Mouse (Mus musculus) olfactory bulb, adult 2 months (tissue): ENCODE results near the gene Erc2. TPM values are rescaled to one million over a fixed set of nuclear protein-coding genes. Genes with fewer than 3 reads are reported as not detected.

Experiments
- H3K27ac ChIP-seq: fragments of 200-500 bp; 2 replicates; pipeline ENCODE4 v1.5.1; 2012; ENCODE audit warnings: low read depth, low read length; ENCODE audit not compliant: insufficient read depth
- H3K4me1 ChIP-seq: fragments of 200-500 bp; 2 replicates; pipeline ENCODE4 v1.6.1; 2012; ENCODE audit warnings: low read length; ENCODE audit not compliant: control insufficient read depth, insufficient read depth
- H3K4me3 ChIP-seq: fragments of 200-500 bp; 2 replicates; pipeline ENCODE4 v1.5.1; 2012; ENCODE audit warnings: mild to moderate bottlenecking, low read depth, low read length, moderate library complexity; ENCODE audit not compliant: insufficient read depth
- CTCF ChIP-seq: fragments of 200-500 bp; IDR thresholded peaks from 2 replicates; pipeline ENCODE4 v1.5.1; 2012; ENCODE audit warnings: low read depth, mild to moderate bottlenecking, low read length, moderate library complexity; ENCODE audit not compliant: insufficient read depth
- POLR2A ChIP-seq: fragments of 200-500 bp; IDR thresholded peaks from 2 replicates; pipeline ENCODE4 v1.6.1; 2012; ENCODE audit warnings: mild to moderate bottlenecking, low read depth, low read length, moderate library complexity; ENCODE audit not compliant: insufficient read depth
- WGBS: fragments of 180-500 bp; shearing (Covaris S2); methylation state at CpG from one replicate; pipeline ENCODE4 v1.1.7; 2018; 5-methylcytosine and 5-hydroxymethylcytosine counted together
- polyA plus RNA-seq: library from polyadenylated mRNA; stranded (reverse); fragments of >200 nt; gene quantifications from 2 replicates; pipeline ENCODE4 v1.2.4, GENCODE M21; 2012; ENCODE audit warnings: low replicate concordance; ENCODE audit not compliant: missing spikeins, insufficient read depth, insufficient read length

Gene Erc2
- polyA plus RNA-seq, 1 experiment, result not detected

DNA sequence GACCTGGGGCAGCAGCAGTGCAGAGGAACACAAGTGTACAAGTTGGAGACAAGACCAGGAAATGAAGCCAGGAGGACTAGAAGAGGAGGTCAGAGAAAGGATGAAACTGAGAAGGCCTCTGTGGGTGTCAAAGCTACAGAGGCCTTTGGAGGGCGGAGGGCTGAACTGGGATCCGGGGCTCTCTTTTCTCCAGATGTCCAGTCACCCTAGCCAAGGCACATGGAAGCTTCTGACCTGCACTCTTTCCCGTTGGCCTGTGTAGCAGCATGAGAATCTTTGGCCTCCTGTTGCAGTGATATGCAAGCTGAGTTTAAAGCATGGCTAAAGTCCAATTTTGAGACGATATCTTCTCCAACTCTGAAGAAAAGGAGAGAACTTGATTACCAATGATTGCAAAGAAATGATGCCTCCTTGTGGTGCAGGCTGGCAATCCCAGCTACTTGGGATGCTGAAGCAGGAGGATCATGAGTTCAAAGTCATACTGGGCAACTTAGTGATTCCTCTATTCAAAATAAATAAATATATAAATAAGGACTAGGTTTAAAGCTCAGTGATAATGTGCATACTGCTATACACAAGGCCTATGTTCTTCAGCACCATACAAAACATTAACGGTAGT lies 699.8 kb downstream of the Erc2 start:
- WGBS, result 83% methylated on average over 5 of the region's 5 CpGs
- TF ChIP-seq POLR2A (no peak), CTCF (no peak)
- Histone ChIP-seq H3K27ac (no peak overlapping the region), H3K4me3 (no peak overlapping the region), H3K4me1 (peaks cover 3% of the 10 kb centered on the region)

DNA sequence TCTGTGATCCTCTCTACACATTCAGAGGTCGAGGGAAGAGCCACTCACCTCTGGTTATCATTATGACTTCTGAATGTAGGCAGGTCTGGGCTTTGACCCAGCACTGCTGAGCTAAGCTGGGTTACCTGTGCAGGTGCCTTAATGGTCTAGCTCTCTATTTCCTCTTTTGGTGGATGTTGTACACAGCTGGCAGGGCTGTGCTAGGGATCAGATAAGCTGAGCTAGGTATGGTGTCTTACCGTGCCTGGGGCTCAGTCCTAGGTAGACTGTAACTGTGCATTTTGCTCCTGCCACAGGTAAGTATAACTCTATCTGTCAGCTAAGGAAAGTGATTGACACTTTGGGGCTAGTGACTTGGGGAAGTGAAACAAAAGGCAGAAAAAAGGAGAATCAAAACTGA lies 701.0 kb downstream of the Erc2 start:
- Histone ChIP-seq H3K4me1 (no peaks in the 10 kb centered on the region), H3K4me3 (no peak overlapping the region), H3K27ac (no peak overlapping the region)
- no peak for TF ChIP-seq POLR2A
- no peak for TF ChIP-seq CTCF
- 87% methylated on average over 2 of the region's 2 CpGs for WGBS

DNA sequence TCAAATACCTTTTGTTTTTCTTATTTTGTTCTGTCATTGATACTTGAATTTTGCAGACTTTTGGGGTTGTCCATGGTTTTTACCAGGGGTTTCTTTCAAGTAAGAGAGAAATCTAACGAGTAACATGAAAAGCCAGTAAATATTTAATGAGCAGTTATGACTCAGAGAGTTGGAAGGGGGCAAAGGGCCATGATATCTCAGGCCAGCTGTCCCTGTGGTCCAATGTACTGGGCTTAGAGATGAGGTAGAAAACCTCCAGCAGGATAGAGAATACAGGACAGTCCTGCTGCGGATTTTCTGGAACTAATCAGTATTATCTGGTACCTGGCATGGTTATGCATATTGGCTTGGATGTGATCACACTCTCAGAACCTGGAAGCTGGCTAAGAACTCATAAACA lies 701.5 kb downstream of the Erc2 start:
- WGBS, result 78% methylated on average over 2 of the region's 2 CpGs
- H3K4me3 ChIP-seq, result no peak overlapping the region
- no peaks in the 10 kb centered on the region for H3K4me1 ChIP-seq
- no peak overlapping the region for H3K27ac ChIP-seq
- TF ChIP-seq CTCF, result no peak
- TF ChIP-seq POLR2A, result no peak

DNA sequence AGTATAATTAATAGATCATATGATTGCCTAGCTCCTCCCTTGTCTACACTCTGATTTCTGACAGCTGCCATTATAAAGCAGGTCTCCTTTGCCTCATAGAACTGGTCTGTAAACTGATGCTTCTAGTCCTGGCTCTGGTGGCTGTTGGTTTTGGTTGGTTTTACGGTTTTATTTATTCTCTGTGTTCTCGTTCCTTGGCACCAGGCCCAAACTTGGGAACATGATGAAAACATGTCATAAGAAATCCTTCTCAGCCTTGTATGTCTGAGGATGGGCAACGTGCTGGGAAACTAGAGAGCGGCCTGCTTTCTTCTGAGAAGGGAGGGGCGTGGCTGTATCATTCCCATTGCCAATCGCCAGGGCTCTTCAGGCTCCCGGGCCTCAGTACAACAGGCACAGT lies 704.2 kb downstream of the Erc2 start:
- Histone ChIP-seq H3K4me1 (no peaks in the 10 kb centered on the region), H3K27ac (no peak overlapping the region), H3K4me3 (no peak overlapping the region)
- WGBS, result 82% methylated on average over 7 of the region's 7 CpGs
- TF ChIP-seq CTCF (no peak), POLR2A (no peak)

DNA sequence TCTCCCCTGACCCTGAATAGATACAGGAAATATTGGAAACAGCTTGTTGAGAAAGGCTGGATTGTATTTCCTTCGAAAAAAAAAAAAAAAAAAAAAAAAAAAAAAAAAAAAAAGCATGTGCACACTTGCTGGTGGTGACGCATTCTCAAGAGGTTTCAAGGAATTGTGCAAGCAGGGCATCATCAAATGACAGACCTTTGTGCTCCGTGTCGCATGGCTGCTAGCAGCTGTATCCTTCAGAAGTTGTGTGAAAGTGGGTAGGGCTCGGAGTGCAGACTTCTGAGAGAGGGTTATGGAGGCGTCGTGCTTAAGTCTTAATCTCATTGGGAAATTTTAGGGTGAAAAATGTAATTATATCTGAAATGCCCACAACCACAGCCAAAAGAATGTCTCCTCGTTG lies 706.3 kb downstream of the Erc2 start:
- 62% methylated on average over 8 of the region's 8 CpGs for WGBS
- TF ChIP-seq POLR2A (no peak), CTCF (no peak)

DNA sequence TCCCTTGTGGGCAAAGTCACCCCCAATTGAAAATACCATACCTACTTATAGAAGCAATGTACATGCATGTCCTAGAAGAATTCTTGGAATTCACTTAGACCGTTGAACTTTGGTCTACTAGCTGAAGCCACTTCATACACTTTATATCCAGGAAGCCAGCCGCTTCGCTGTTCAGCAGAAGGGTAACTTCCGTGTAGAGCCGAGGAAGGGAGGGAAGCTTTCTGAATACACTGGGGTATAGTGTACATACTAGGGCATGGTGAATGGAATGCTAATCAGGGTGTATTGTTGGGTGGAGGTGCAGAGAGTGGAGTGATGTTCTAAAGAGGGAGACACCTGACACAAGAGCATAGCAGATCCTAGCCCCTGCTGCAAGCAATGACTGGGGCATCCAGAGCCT lies 708.9 kb downstream of the Erc2 start:
- 93% methylated on average over 5 of the region's 5 CpGs for WGBS
- no peak for TF ChIP-seq CTCF
- TF ChIP-seq POLR2A, result no peak
- Histone ChIP-seq H3K27ac (no peak overlapping the region), H3K4me1 (peaks cover 2% of the 10 kb centered on the region; the same call in 1 of the 2 replicates), H3K4me3 (no peak overlapping the region)

More for the DNA sequence above, 706.3 kb downstream of the Erc2 start:
- Histone ChIP-seq H3K27ac (no peak overlapping the region), H3K4me3 (no peak overlapping the region), H3K4me1 (no peaks in the 10 kb centered on the region)

DNA sequence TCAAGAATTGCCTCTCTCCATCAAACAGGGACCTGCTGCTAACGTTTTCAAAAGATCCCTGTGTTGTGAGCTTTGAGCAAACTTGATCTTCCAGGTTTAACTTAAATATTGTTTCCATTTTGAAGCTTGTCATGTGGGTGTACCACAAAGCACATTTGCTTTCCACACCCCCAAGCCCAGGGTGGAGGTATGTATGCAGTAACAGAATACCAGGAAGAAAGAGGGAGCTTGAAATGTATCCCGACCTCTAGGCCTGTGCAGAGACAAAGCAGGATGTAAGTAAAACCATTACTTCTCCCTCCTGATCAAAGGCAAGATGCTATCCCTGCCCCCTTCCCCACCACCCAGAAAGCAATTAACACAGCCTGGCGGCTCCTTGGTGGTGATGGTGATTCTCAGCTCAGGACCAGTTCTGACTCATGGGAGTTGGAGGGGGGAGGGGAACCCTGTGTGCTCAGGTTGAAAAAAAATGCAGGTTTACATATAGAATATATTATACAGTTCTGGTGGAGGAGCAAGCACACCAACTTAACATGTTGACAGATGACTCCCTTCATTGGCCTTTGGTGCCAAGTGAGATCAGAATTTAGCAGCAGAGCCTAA lies 710.2 kb downstream of the Erc2 start:
- Histone ChIP-seq H3K27ac (no peak overlapping the region), H3K4me3 (no peak overlapping the region), H3K4me1 (peaks cover 2% of the 10 kb centered on the region; the same call in 1 of the 2 replicates)
- TF ChIP-seq POLR2A (no peak), CTCF (no peak)
- WGBS, result 67% methylated on average over 3 of the region's 3 CpGs

DNA sequence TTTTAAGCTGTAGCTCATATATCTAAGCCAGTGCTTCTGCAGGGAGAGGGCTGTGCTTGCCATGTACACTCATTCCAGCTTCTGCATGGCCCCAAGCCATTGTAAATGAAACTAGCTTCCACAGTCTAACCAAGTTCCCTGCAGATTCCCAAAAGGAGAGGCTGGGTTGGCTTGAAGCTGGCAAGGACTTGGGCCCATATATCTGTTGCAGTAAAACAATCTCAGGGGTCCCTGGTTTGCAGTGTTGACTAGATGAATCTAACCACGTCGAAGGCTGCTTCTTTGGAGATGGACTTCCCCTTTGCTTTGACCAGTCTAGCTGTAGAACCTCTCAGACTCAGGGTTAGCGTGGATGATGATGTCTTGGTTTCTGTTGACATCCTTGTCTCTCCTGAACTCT lies 716.9 kb downstream of the Erc2 start:
- Histone ChIP-seq H3K4me3 (no peak overlapping the region), H3K4me1 (no peaks in the 10 kb centered on the region), H3K27ac (no peak overlapping the region)
- TF ChIP-seq CTCF (no peak), POLR2A (no peak)
- WGBS, result 89% methylated on average over 3 of the region's 3 CpGs

DNA sequence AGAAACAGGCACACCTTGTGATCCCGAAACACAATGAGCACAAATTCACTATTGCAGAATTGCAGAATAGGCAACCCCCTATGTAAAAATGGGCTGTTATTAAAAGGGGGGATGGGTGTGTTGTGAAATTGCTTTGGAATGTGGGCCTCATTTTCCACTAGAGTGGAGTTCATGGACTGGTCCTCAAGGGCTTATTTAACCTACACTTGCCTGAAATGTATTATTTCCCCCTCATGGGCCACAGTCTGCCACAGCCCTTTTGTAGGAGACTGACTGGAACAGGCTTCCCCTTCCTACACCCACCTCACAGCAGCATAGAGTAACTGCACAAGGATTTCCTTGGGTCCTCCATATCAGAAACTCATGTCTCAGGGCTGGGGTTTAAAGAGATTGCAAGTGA lies 726.9 kb downstream of the Erc2 start:
- H3K4me1 ChIP-seq, result no peaks in the 10 kb centered on the region
- H3K27ac ChIP-seq, result no peak overlapping the region
- no peak overlapping the region for H3K4me3 ChIP-seq
- 95% methylated on average over 1 of the region's 1 CpGs for WGBS
- TF ChIP-seq POLR2A (no peak), CTCF (no peak)
